In genomic region chr3:104638932-104639748, GRCm38 (mm10) we compare ENCODE assay signal across 8 mouse cellular contexts. TPM values are rescaled to one million over a fixed set of nuclear protein-coding genes. Genes with fewer than 3 reads are reported as not detected.
DNase-seq lines count a peak whose midpoint lies in the region; ATAC-seq and TF ChIP-seq lines count a peak whose summit lies in the region.

No protein-coding gene starts in this region.

- H3K79me2 ChIP-seq in MEL (ENCODE audit: control insufficient read depth, insufficient read depth, low read length, poor library complexity): peaks cover 67% of the 10 kb centered on the region

- H3K4me3 ChIP-seq in MEL (ENCODE audit: control insufficient read depth in 1 of 2, insufficient read depth in 1 of 2, low read depth in 2 of 2, low read length in 2 of 2): peak overlapping the region; percentile 67 to 85
- peak overlapping the region; percentile 95 for H3K4me3 ChIP-seq in forebrain, embryonic 15.5 days
- peak overlapping the region; percentile 71 for H3K4me3 ChIP-seq in lung, adult 2 months (replicated peaks; ENCODE audit: extremely low read depth, low read depth, low read length)
- peak overlapping the region; percentile 86 for H3K4me3 ChIP-seq in neural tube, embryonic 14.5 days (ENCODE audit: low read depth, low read length)

- no peak for TF ChIP-seq POLR2A in MEL (IDR thresholded peaks at IDR 0.05; ENCODE audit: control insufficient read depth in 1 of 2, insufficient read depth in 1 of 2, low read depth in 1 of 2, low read length in 2 of 2, poor library complexity in 1 of 2)
- TF ChIP-seq POLR2A in lung, adult 2 months (IDR thresholded peaks at IDR 0.05; ENCODE audit: borderline replicate concordance, extremely low read depth, low read depth, low read length): peak; percentile 13; the same call in 1 of the 2 replicates

- under 1% methylated on average over 57 of the region's 58 CpGs for WGBS in forebrain, embryonic 15.5 days
- WGBS in lung, adult 2 months: 1% methylated on average over 58 of the region's 58 CpGs
- 2% methylated on average over 58 of the region's 58 CpGs for WGBS in neural tube, embryonic 14.5 days

- H3K27me3 ChIP-seq in MEL (ENCODE audit: control insufficient read depth in 1 of 2, insufficient read depth in 2 of 2, low read length in 2 of 2): no peaks in the 10 kb centered on the region
- no peaks in the 10 kb centered on the region for H3K27me3 ChIP-seq in forebrain, embryonic 15.5 days
- no peaks in the 10 kb centered on the region for H3K27me3 ChIP-seq in neural tube, embryonic 14.5 days (ENCODE audit: control insufficient read depth, insufficient read depth, low read length)

- TF ChIP-seq EP300 in MEL (IDR thresholded peaks at IDR 0.05; ENCODE audit: low read depth in 1 of 2, low read length in 2 of 2): no peak

- peak overlapping the region; percentile 69 for H3K27ac ChIP-seq in MEL (ENCODE audit: control insufficient read depth, low read depth, low read length)
- peak overlapping the region; percentile 51 for H3K27ac ChIP-seq in forebrain, embryonic 15.5 days (replicated peaks)
- peak overlapping the region; percentile 64; the same call in 1 of the 2 replicates for H3K27ac ChIP-seq in neural tube, embryonic 14.5 days (ENCODE audit: low read depth, low read length)

- no peak for TF ChIP-seq CTCF in MEL (IDR thresholded peaks at IDR 0.05 in 2 of 3, conservative IDR thresholded peaks at IDR 0.05 in 1 of 3; ENCODE audit: control insufficient read depth in 1 of 3, insufficient read depth in 1 of 3, low read depth in 2 of 3, low read length in 3 of 3, poor library complexity in 1 of 3, severe bottlenecking in 1 of 3)
- TF ChIP-seq CTCF in lung, adult 2 months (IDR thresholded peaks at IDR 0.05; ENCODE audit: insufficient read depth, low read length): no peak

- DNase-seq in MEL (ENCODE audit: low read depth, low spot score): peak; percentile 86
- peak; percentile 72 for DNase-seq in c-Kit-positive CD71-positive TER-119-positive erythroid progenitor cells, embryonic 14.5 days (ENCODE audit: low spot score)
- peak; percentile 52 to 61 for DNase-seq in heart, postnatal 14 days
- DNase-seq in layer of hippocampus, adult 18-20 months (ENCODE audit: low spot score in 2 of 2): peak; percentile 45 to 46
- DNase-seq in lung, adult 2 months: peak; percentile 70
- peak; percentile 47 to 48 for DNase-seq in thymus, postnatal 10 days (ENCODE audit: low spot score in 2 of 2)

- H3K9ac ChIP-seq in MEL (ENCODE audit: control insufficient read depth, low read depth, low read length, poor library complexity, severe bottlenecking): peak overlapping the region; percentile 94
- H3K9ac ChIP-seq in forebrain, embryonic 15.5 days (replicated peaks): peak overlapping the region; percentile 84
- peak overlapping the region; percentile 82 for H3K9ac ChIP-seq in neural tube, embryonic 14.5 days (replicated peaks; ENCODE audit: low read depth, low read length)

- TF ChIP-seq RAD21 in MEL (IDR thresholded peaks at IDR 0.05; ENCODE audit: low read depth, low read length): no peak

- H3K36me3 ChIP-seq in MEL (ENCODE audit: control insufficient read depth in 1 of 2, insufficient read depth in 2 of 2, low read length in 2 of 2): peaks cover 0 to 47% of the 10 kb centered on the region in 2 experiments; a peak in 2 of 4 replicates
- H3K36me3 ChIP-seq in forebrain, embryonic 15.5 days: no peaks in the 10 kb centered on the region
- no peaks in the 10 kb centered on the region for H3K36me3 ChIP-seq in neural tube, embryonic 14.5 days (ENCODE audit: control insufficient read depth, insufficient read depth, low read length)

- no peaks in the 10 kb centered on the region for H3K9me3 ChIP-seq in MEL (replicated peaks; ENCODE audit: insufficient read depth, low read length)
- H3K9me3 ChIP-seq in forebrain, embryonic 15.5 days: no peaks in the 10 kb centered on the region
- no peaks in the 10 kb centered on the region for H3K9me3 ChIP-seq in neural tube, embryonic 14.5 days (ENCODE audit: control insufficient read depth, low read length)

- peaks cover 19 to 21% of the 10 kb centered on the region in 2 experiments for H3K4me1 ChIP-seq in MEL (ENCODE audit: control insufficient read depth in 1 of 2, insufficient read depth in 2 of 2, low read length in 2 of 2)
- H3K4me1 ChIP-seq in forebrain, embryonic 15.5 days: peaks cover 24% of the 10 kb centered on the region
- peaks cover 3% of the 10 kb centered on the region; the same call in 1 of the 2 replicates for H3K4me1 ChIP-seq in lung, adult 2 months (ENCODE audit: control insufficient read depth, insufficient read depth, low read length)
- H3K4me1 ChIP-seq in neural tube, embryonic 14.5 days (ENCODE audit: control insufficient read depth, insufficient read depth, low read length): no peaks in the 10 kb centered on the region

- peak overlapping the region; percentile 89 for H3K4me2 ChIP-seq in forebrain, embryonic 15.5 days (replicated peaks)
- peak overlapping the region; percentile 92 for H3K4me2 ChIP-seq in neural tube, embryonic 14.5 days (ENCODE audit: low read depth, low read length)

- intact Hi-C loops in heart, postnatal 14 days (cut with DNase I): loop anchor here (5.0 kb wide), 1 partner anchor 42 kb away; no protein-coding TSS in a partner anchor

- ATAC-seq in forebrain, embryonic 15.5 days (replicated peaks): peak; percentile 66
- peak; percentile 79 for ATAC-seq in neural tube, embryonic 14.5 days (ENCODE audit: low read depth)

TF ChIP-seq in MEL, 35 proteins besides CTCF, POLR2A, EP300 and RAD21:
- TF ChIP-seq SIN3A (IDR thresholded peaks at IDR 0.05; ENCODE audit: low read length) (peak; percentile 74), MYB (IDR thresholded peaks at IDR 0.05; ENCODE audit: low read depth, low read length) (no peak), MAFK (IDR thresholded peaks at IDR 0.05; ENCODE audit: borderline replicate concordance, low read depth, low read length) (no peak), MYC (IDR thresholded peaks at IDR 0.05; ENCODE audit: low read depth, low read length) (peak; percentile 90), MAX (IDR thresholded peaks at IDR 0.05; ENCODE audit: low read length) (peak; percentile 92), KAT2A (conservative IDR thresholded peaks at IDR 0.05; ENCODE audit: low read depth, low read length) (no peak), HCFC1 (IDR thresholded peaks at IDR 0.05; ENCODE audit: low read depth, low read length) (no peak), ZC3H11A (IDR thresholded peaks at IDR 0.05; ENCODE audit: low read depth, low read length) (no peak), ZKSCAN1 (IDR thresholded peaks at IDR 0.05; ENCODE audit: low read depth, low read length) (no peak), USF1 (IDR thresholded peaks at IDR 0.05; ENCODE audit: low read depth, low read length) (peak; percentile 67), E2F4 (IDR thresholded peaks at IDR 0.05; ENCODE audit: borderline replicate concordance, low read depth, low read length) (no peak), MXI1 (IDR thresholded peaks at IDR 0.05; ENCODE audit: low read depth, low read length) (peak; percentile 98), POLR2AphosphoS2 (IDR thresholded peaks at IDR 0.05; ENCODE audit: low read length) (no peak), ZNF384 (IDR thresholded peaks at IDR 0.05; ENCODE audit: low read depth, low read length) (peak; percentile 44; the same call in 1 of the 2 replicates), TBP (IDR thresholded peaks at IDR 0.05; ENCODE audit: low read depth, low read length) (0 out of 2 replicates have a peak, but pooled peaks have one; percentile 52)

RNA-seq across cellular contexts. Expression of gene Slc16a1, which starts 0.7 kb away (rescaled TPM):
- 118 and 128 TPM in 2 replicates for total RNA-seq in MEL (2012; rRNA removed)
- 10 to 100 TPM; 43.7 to 96.1 TPM for polyA plus RNA-seq in MEL (2012; ENCODE audit: insufficient read depth in 1 of 2, insufficient read length in 2 of 2, low read depth in 1 of 2, low replicate concordance in 2 of 2, missing spikeins in 1 of 2)
- 16.1 and 16.4 TPM in 2 replicates for polyA plus RNA-seq in forebrain, embryonic 15.5 days (2015; fragmentation: Nextera tagmentation; extraction: Ambion mirVana)
- 100 to 1,000 TPM; 153 to 157 TPM for total RNA-seq in heart, postnatal 14 days (2021)
- 10 to 100 TPM; 24.8 to 25.2 TPM for total RNA-seq in layer of hippocampus, adult 18-20 months (2021)
- 14.5 and 15.7 TPM in 2 replicates for polyA plus RNA-seq in lung, adult 2 months (2012; rRNA removed)
- 7.6 and 10.2 TPM in 2 replicates for polyA plus RNA-seq in neural tube, embryonic 14.5 days (2014; fragmentation: Nextera tagmentation; extraction: Ambion mirVana)

Comparison
In these comparisons a context has a peak if more than half of its experiments do, and no peak if none do; other contexts are left out.
1. Peak in every context shown above with its lines: DNase-seq, ATAC-seq, H3K4me3 ChIP-seq and H3K27ac ChIP-seq.